Mouse (Mus musculus): Measurements from ENCODE around the gene Rnf183. TPM values are rescaled to one million over a fixed set of nuclear protein-coding genes. Genes with fewer than 3 reads are reported as not detected.

Gene Rnf183
- total RNA-seq, 2 experiments from 2014 or later = not detected

GRCm38 (mm10) chr4:62384159-62384558, 50.9 kb downstream of the Rnf183 start:
- no peak for DNase-seq (ENCODE audit: low spot score in 2 of 2)

DNA sequence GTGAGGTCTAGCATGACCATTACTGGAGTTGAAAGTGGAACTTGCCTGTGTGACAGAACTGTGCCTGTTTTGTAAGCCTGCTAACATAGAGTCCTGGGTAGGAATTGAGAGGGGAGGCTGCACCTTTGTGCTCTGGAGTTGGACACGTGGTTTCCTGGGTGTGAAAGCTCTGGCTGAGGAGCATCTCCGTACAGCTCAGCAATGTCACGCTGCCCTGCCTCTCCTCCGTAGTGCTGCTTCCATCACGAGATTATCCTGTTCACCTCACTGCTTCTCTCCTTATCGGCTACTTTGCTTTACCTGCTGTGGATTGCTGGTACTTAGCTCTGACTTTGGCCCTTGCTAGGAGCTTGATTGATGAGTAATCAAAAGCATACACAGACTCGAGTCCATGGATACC, 51.3 kb downstream of the Rnf183 start:
- no peak for DNase-seq (ENCODE audit: low spot score in 2 of 2)

DNA sequence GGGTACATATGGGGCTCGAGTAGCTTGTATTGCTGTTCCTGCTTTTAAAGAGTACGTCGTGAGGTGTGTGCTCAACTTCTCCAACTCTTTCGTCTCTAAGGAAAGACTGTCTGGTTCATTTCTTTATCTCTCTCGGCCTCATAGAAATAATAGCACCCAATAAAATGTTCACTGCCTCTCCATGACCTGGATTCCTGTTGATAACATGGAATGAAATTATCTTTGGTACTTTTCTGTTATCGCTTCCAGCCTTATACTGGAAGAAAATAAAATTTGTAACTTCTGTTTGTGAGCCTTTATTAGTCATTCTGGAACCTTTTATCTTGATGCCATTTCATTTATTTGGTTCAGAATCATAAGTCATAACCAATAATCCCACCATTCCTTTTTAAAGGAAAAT, 51.8 kb downstream of the Rnf183 start:
- no peak for DNase-seq (ENCODE audit: low spot score in 2 of 2)

- no peak for DNase-seq (ENCODE audit: low spot score in 2 of 2)
Measured at GRCm38 (mm10) chr4:62379724-62380381, 55.2 kb downstream of the Rnf183 start.

Other genes starting within 250 kb of the Rnf183 start
- gene Zfp37, start 204.2 kb downstream of the Rnf183 start, total RNA-seq (2021) = 10 to 100 TPM; 21.4 to 21.7 TPM
- gene Slc31a2, start 172.7 kb downstream of the Rnf183 start, total RNA-seq (2021) = 1 to 10 TPM; 8.5 to 8.7 TPM
- gene Fkbp15, start 74.7 kb downstream of the Rnf183 start, total RNA-seq (2021) = 10 to 100 TPM; 32.8 to 33.2 TPM
- 10 to 100 TPM; 10.7 to 11.3 TPM for gene Slc31a1, start 74.5 kb downstream of the Rnf183 start, total RNA-seq (2021)
- gene Cdc26, start 26.6 kb downstream of the Rnf183 start, total RNA-seq (2021) = 10 to 100 TPM; 47.9 to 49.7 TPM
- gene Prpf4, start 26.5 kb downstream of the Rnf183 start, total RNA-seq (2021) = 10 to 100 TPM; 13.0 to 14.2 TPM
- gene Wdr31, start 35.6 kb upstream of the Rnf183 start, total RNA-seq (2021) = 1 to 10 TPM; 8.5 to 8.7 TPM
- under 1 TPM; 0.28 to 0.40 TPM for gene Bspry, start 44.8 kb upstream of the Rnf183 start, total RNA-seq (2021)
- 1 to 10 TPM; 8.9 to 9.0 TPM for gene Hdhd3, start 68.2 kb upstream of the Rnf183 start, total RNA-seq (2021)
- 10 to 100 TPM; 36.4 to 41.0 TPM for gene Alad, start 84.7 kb upstream of the Rnf183 start, total RNA-seq (2021)
- gene Pole3, start 89.8 kb upstream of the Rnf183 start, total RNA-seq (2021) = 10 to 100 TPM; 23.4 to 23.9 TPM
- under 1 TPM; 0.46 to 0.80 TPM for gene 4933430I17Rik, start 90.1 kb upstream of the Rnf183 start, total RNA-seq (2021)
- gene Rgs3, start 124.6 kb upstream of the Rnf183 start, total RNA-seq (2021) = 10 to 100 TPM; 25.7 TPM